Mouse (Mus musculus) embryonic stem cell, embryonic (primary cell): ENCODE measurements around the gene Pik3r6.

Experiments used
- CTCF ChIA-PET, 4 experiments: fragments of 300-600 bp in 2 of 4; fragments of 350-600 bp in 2 of 4; sonication (Branson Sonifier 250); formaldehyde crosslinking; loops; one replicate each; lab custom pipeline; 2022; ENCODE audit warnings: inconsistent platforms in 2 of 4; lab: Charles Lee
- POLR2A ChIA-PET, 4 experiments: fragments of 300-600 bp in 2 of 4; fragments of 350-600 bp in 2 of 4; sonication (Branson Sonifier 250); formaldehyde crosslinking; loops; one replicate each; lab custom pipeline; 2022; ENCODE audit warnings: antibody characterized with exemption in 4 of 4, inconsistent platforms in 1 of 4; lab: Charles Lee

Gene Pik3r6

DNA sequence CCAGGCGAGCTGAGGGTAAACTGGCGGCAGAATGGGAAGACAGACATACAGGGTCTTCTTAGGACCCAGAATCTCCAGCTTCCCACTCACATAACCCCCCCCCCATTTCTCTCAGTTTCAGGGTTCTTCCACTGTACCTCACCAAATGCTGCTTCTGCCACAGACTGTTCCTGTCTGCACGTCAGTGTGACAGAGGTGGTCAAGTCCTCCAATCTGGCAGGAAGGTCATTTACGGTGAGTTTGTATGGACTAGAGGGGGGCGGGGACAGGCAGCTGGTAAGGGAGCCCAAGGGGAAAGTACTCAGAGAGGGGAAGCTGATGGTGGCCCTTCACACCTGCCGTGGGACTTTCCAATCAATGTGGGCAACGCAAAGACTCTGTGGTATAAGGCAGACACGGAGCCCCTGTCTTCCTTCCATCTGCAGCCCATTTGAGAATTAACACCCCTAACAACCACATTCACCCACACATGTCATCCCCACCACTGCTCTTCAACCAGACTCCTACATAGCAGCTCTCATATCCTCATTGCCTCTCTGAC lies 42.9 kb downstream of the Pik3r6 start:
- CTCF ChIA-PET: interaction anchor here (0.7 to 4.4 kb wide), 8 partner anchors 10 to 563 kb away, joined by 3 to 35 read pairs (median 4); no protein-coding TSS in a partner anchor

DNA sequence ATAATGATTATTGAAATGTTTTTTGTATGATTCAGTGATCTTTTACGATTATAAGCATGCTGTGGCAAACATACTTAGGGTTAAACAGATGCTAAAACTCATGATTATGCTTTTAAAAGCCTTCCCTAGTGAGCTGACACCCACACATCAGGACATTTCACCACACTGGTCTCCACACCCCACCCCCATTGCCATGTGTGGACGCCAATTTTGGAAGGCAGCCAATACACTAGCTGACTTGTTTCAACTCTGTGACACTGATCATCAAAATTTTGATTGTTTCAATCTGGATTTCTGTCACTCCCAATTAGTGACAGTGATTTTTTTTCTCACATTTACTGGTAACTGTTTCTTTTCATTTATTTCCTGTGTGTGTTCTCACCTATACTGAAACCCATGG lies 44.7 kb downstream of the Pik3r6 start:
- ChIA-PET CTCF (interaction anchor here in 1 of 4 experiments (1.5 to 3.8 kb wide), 2 partner anchors 10 to 15 kb away, joined by 3 to 31 read pairs; no protein-coding TSS in a partner anchor), POLR2A (interaction anchor here in 1 of 4 experiments (1.2 kb wide), 1 partner anchor 14 kb away, joined by 3 read pairs; no protein-coding TSS in a partner anchor)

More for the DNA sequence above, 42.9 kb downstream of the Pik3r6 start:
- POLR2A ChIA-PET: interaction anchor here in 1 of 4 experiments (1.0 to 1.3 kb wide), 2 partner anchors 9 to 15 kb away, joined by 3 to 5 read pairs; no protein-coding TSS in a partner anchor

DNA sequence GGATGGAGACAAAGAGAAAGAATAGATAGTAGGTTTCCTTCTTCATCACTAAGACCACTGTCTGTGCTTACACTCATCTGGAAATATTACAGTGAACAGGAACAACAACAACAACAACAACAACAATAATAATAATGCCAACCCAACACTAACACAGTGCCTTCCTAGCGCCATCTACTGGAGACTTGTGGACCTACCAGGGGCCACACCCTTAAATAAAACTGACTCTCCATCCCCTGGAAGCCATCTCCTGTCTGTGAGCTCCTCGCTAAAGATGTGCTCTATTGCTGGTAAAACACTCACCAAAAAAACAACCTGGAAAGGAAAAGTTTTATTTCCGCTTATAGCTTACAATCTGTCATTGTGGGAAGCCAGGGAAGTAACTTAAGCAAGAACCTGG lies 46.8 kb downstream of the Pik3r6 start:
- CTCF ChIA-PET: interaction anchor here (0.6 to 3.8 kb wide), 22 partner anchors 9 to 936 kb away, joined by 3 to 31 read pairs (median 4); partner anchors contain the start of gene Pik3r5 (in 1 of the 4)

DNA sequence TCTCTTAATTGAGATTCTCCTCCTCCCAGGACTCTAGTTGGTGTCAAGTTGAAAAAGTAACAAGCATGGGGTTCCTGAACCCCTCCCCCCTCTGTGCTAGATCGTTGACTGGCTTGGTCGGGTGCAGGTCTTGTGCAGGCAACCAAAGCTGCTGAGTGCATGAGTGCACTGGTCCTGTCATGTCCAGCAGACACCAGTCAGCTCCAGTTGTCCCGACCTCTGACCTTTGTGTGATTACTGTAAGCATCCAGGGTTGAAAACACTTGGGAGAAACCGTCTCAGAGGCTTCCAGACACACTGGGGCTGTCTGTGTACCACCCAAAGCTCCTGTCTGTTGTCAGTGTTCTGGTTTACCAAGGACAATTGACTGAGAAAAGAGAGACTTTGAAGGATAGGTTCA lies 47.5 kb downstream of the Pik3r6 start:
- CTCF ChIA-PET: interaction anchor here (0.6 to 3.8 kb wide), 10 partner anchors 14 to 196 kb away, joined by 3 to 31 read pairs (median 4); no protein-coding TSS in a partner anchor
- POLR2A ChIA-PET: interaction anchor here in 2 of 4 experiments (1.4 to 2.8 kb wide), 4 partner anchors 18 to 302 kb away, joined by 3 to 13 read pairs (median 4); partner anchors contain the start of gene Myh10 (in 1 of the 2)

More for the DNA sequence above, 46.8 kb downstream of the Pik3r6 start:
- POLR2A ChIA-PET: interaction anchor here in 2 of 4 experiments (1.4 to 2.8 kb wide), 3 partner anchors 18 to 142 kb away, joined by 4 to 13 read pairs (median 5); partner anchors contain the start of gene Myh10 (in 1 of the 2)

DNA sequence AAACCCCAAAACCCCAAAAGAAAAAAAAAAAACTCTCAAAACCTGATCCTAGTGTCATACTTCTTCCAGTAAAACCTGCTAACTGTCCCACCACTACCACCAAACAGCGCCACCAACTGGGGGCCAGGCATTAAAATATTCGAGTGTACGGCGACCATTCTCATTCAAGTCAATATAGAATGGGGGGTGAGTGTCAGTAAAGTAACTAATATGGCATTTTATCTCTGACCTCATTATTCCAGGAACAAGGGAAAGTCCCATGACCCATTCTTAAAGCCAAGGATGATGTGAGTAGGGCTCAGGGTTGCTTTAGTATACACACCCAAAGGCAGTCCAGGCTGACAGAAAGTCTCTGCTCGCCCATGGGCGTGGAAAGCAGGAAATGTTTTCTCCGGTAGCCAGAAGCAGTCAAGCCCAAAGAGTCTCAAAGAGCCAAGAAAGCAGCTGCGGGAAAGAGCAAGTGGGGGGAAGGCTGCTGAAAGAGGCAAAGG lies 51.2 kb downstream of the Pik3r6 start:
- CTCF ChIA-PET: interaction anchor here (0.7 to 1.7 kb wide), 14 partner anchors 11 to 699 kb away, joined by 3 to 10 read pairs (median 4); partner anchors contain the start of genes Myh10 (in 1 of the 4) and Pik3r5 (in 1 of the 4)
- POLR2A ChIA-PET: interaction anchor here in 3 of 4 experiments (0.6 to 1.4 kb wide), 4 partner anchors 21 to 416 kb away, joined by 3 to 5 read pairs (median 3); no protein-coding TSS in a partner anchor

DNA sequence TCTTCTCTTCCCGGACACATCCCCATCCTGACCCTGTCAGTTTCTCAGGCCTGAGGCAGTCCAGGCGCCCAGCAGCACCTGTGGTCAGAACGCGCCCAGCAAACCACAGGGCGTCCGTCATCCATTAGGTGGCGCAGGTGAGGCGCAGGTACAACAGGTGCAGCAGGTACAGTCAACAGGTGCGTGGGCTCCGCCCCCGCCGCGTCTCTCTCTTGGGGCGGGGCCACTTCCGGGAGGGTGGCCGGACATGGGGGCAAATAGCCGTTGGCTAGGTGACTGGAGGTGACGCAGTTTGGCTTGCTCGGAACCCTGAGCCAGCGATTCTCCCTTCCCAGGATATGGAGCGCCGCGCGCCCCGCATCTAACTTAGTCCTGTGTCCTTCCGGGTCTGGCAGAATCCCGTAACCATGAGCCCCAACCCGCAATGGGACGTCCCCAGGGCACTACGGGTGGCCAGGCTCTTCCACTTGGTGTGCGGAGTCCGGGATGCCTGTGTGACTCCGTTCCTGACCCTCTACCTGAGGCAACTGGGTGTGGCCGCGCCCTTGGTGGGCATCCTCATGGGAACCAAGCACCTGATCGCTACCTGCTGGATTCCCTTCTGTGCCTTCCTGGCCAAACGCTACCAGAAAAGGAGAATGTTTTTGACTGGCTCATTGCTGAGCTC lies 53.2 kb downstream of the Pik3r6 start, which contains the start of gene Mfsd6l:
TSS of gene Mfsd6l (plus strand) at position 269 of the 667 bp plus-strand sequence.
- ChIA-PET CTCF (interaction anchor here (0.6 to 1.9 kb wide), 6 partner anchors 10 to 161 kb away, joined by 3 to 8 read pairs (median 4); no protein-coding TSS in a partner anchor), POLR2A (interaction anchor here in 2 of 4 experiments (1.4 to 1.7 kb wide), 2 partner anchors 24 kb away, joined by 3 to 7 read pairs; no protein-coding TSS in a partner anchor)

DNA sequence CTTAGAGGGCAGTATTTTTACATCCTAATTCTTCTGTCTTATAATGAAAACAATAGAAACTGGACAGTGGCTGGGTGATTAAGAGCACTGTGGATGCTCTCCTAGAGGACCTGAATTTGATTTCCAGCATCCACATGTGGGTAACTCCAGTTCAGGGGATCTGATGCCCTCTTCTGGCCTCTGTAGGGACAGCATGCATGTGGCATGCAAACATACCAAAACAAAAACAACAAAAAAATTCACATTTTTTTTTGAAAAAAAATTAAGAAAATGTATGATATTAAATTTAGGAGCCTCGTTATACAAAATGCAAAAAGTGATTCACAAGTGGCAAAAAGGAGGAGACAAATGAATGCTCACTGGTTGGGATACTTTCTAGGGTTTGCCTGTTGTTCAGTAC lies 56.7 kb downstream of the Pik3r6 start:
- POLR2A ChIA-PET: no interaction called here
- CTCF ChIA-PET: interaction anchor here (0.5 to 1.3 kb wide), 8 partner anchors 9 to 421 kb away, joined by 3 to 6 read pairs (median 5); no protein-coding TSS in a partner anchor

DNA sequence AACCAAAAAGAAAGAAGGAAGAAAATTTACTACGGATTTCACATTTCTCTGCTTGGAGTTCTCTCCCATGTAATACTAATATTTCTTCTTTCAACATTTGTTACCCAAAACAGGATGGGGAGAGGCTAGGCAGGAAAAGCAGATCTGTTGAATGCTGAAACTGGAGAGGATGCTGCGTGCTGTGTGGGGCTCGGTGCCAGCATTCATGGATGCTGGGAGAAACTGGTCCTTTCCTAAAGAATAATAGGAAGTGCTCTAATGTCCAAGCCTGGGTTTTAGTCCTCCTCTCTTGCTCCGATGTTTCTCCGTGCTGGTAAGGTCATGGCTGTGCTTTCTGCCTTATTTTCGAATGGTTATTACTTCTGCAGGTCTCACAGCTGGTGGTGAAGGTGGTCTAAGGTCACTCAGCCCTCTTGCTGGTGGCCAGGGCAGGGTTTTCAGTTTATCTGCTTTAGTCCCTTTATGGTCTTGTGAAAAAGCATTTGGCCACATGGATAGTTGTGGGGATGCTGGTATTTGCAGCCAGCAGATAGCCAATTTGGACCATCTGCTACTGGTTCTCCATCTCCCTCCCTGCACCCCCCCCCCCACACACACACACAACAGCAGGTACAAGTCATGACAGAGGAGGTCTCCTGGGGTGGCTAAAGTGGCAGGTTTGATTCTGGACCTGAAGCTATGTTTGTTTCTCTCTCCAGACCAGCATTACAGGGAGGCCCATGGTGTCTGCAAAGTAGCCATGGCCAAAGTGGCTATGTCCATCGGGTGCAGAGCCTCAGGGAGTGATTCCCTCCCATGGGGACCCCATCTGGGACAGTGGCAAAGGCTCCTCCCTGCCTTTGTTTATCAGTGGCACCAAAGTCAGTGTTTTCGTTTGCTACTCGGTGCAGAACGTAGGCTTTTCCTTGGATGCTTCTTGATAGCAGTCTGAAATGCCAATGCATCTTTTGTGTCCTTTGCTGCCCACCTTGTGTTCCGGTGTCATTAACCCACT lies 59.4 kb downstream of the Pik3r6 start:
- CTCF ChIA-PET: interaction anchor here in 2 of 4 experiments (0.5 to 1.0 kb wide), 4 partner anchors 21 to 443 kb away, joined by 4 to 7 read pairs (median 6); no protein-coding TSS in a partner anchor
- POLR2A ChIA-PET: interaction anchor here in 2 of 4 experiments (0.6 to 1.3 kb wide), 2 partner anchors 17 to 23 kb away, joined by 4 read pairs; no protein-coding TSS in a partner anchor

DNA sequence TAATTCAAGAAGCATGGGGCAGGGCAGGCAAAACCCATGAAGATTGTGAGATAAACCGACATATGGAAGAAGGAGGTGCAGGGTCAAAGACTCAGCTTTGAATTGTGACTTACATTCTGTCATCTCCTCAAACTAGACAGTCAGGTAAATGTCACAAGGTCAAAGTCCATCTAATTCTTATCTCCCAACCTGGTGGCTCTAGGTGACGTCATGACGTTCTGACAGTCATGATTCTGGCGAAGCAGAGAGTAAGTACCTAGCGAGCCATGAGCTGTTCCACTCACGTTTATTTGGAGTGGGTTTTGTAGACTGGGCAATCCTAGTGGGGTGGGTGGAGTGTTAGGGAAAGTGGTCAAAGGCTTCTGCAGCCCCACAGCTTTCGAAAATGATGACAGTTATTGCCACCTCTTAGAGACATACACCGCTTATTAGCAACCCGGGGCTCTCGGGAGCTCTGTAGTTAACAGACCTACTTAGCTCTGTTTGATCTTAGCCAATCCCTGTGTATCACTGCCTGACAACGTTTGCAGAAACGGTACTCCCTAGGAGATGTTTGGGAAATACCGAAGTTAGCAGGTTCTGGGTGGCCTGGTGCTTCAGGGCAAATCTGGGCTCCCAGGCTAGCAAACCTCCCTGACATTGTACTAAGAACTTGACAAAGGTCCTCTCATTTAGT lies 61.7 kb downstream of the Pik3r6 start:
- CTCF ChIA-PET: interaction anchor here in 2 of 4 experiments (0.5 to 2.7 kb wide), 3 partner anchors 15 to 158 kb away, joined by 3 to 7 read pairs (median 5); no protein-coding TSS in a partner anchor
- POLR2A ChIA-PET: interaction anchor here in 2 of 4 experiments (0.6 to 1.1 kb wide), 2 partner anchors 14 to 427 kb away, joined by 3 to 5 read pairs; no protein-coding TSS in a partner anchor

DNA sequence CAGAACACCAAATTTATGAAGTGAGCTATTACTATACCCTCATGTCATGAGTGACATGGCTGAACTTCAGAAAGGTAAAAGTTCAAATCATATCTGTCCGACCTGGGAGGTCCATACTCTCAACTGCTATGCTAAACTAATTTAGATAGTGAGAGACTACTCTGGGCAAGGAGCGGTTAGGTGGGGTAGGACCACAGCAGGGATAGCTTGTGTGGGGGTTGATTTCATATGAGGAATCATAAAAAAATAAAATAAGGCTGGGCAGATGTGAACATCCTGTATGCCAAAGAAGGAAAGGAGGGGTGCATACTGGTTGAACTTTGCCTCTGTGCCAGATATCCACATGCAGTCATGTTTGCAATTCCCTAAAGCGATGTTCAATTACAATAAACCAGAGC lies 62.2 kb downstream of the Pik3r6 start:
- POLR2A ChIA-PET: interaction anchor here in 2 of 4 experiments (0.6 to 1.3 kb wide), 3 partner anchors 13 to 426 kb away, joined by 3 to 6 read pairs (median 5); no protein-coding TSS in a partner anchor

DNA sequence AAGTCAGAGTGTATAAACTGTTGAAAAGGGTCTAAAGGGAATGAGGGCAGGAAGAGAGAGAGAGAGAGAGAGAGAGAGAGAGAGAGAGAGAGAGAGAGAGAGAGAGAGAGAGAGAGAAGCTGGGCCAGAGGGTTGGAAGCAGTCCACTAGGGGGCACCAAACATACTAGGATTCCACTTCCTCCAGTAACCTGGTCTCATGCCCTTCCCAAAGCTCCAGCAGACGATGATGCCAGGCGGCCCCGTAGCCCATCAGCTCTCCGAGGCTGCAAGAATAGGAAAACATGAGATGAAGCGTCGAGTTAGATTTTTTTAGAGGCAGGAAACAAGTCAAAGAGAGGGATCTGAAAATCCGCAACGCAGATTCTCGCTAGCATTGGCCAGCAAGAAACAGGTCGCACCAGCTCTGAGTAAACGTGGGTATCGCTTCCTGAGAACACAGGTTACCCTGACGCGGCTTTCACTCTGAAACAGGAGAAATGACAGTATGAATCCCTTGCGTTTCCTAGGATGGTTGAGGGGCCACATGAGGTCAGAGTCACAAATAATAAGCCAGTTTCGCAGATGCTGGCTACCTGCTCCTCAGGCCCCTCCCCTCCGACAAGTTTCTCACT lies 63.7 kb downstream of the Pik3r6 start:
- CTCF ChIA-PET: interaction anchor here (0.6 to 3.2 kb wide), 77 partner anchors 9 to 1078 kb away, joined by 3 to 12 read pairs (median 4); partner anchors contain the start of genes Ccdc42 (in 1 of the 4), Myh10 (in 1 of the 4) and Pik3r5 (in 1 of the 4)

More for the DNA sequence above, 62.2 kb downstream of the Pik3r6 start:
- CTCF ChIA-PET: interaction anchor here in 3 of 4 experiments (0.5 to 3.2 kb wide), 5 partner anchors 15 to 80 kb away, joined by 3 to 11 read pairs (median 5); no protein-coding TSS in a partner anchor

DNA sequence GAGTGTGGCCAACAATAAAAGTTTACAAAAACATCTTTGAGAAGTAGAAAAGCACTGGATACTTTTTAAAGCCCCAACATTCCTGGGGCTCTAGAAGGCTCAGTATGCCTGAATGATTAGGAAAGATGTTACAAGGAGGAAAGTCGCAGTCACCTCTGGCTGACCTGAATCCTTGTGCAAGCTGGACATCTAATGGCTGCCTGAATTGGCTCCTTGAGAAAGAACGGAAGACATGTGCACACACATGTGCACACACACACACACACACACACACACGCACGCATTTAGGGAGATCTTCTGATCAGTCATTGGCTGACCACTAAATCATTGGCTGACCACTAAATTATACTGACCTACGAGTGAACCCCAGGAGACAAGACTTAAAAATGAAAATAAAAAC lies 68.0 kb downstream of the Pik3r6 start:
- CTCF ChIA-PET: interaction anchor here in 3 of 4 experiments (0.6 to 1.0 kb wide), 3 partner anchors 19 to 181 kb away, joined by 3 to 4 read pairs (median 3); no protein-coding TSS in a partner anchor
- POLR2A ChIA-PET: interaction anchor here in 1 of 4 experiments (0.6 kb wide), 1 partner anchor 41 kb away, joined by 3 read pairs; no protein-coding TSS in a partner anchor

More for the DNA sequence above, 63.7 kb downstream of the Pik3r6 start:
- POLR2A ChIA-PET: interaction anchor here in 3 of 4 experiments (0.6 to 1.3 kb wide), 5 partner anchors 34 to 336 kb away, joined by 3 to 8 read pairs (median 6); partner anchors contain the start of gene Myh10 (in 1 of the 3)

DNA sequence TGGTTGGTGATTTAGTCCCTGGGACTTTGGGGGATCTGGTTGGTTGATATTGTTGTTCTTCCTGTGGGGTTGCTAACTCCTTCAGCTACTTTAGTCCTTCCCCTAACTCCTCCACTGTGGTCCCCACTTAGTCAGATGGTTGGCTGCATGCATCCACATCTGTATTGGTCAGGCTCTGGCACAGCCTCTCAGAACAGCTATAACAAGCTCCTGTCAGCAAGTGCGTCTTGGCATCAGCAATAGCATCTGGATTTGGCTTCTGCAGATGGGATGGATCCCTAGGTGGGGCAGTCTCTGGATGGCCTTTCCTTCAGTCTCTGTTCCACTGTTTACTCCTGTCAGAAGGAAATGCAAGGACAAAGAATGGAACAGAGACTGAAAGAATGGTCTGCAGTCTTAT lies 74.3 kb downstream of the Pik3r6 start:
- POLR2A ChIA-PET: no interaction called here
- CTCF ChIA-PET: interaction anchor here in 1 of 4 experiments (0.5 kb wide), 1 partner anchor 300 kb away, joined by 3 read pairs; no protein-coding TSS in a partner anchor

DNA sequence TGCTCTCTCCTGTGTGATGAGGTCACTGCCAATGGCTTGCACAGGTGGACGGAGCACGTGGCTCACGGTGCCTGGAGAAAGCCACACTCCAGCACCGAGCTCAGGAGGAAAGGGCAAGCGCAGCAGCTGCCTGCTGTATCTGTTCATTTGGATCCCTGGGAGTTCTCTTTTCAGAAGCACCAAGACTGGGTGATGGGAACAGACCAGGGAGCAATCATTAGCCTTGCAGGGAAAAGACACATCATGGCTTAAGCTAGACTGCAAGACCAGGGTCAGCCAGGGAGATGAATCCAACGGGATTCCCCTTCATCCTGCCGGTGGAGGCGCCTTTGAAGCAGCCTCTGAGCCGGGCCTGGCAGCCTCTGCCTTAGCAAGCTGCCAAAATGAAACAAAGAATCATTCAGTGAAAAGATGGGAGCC lies 76.7 kb downstream of the Pik3r6 start:
- ChIA-PET POLR2A (interaction anchor here in 3 of 4 experiments (0.6 to 1.5 kb wide), 5 partner anchors 9 to 744 kb away, joined by 3 to 5 read pairs (median 4); partner anchors contain the start of genes Cntrob (in 1 of the 3) and Trappc1 (in 1 of the 3)), CTCF (interaction anchor here in 3 of 4 experiments (0.6 to 2.1 kb wide), 7 partner anchors 10 to 258 kb away, joined by 3 to 7 read pairs (median 4); no protein-coding TSS in a partner anchor)

DNA sequence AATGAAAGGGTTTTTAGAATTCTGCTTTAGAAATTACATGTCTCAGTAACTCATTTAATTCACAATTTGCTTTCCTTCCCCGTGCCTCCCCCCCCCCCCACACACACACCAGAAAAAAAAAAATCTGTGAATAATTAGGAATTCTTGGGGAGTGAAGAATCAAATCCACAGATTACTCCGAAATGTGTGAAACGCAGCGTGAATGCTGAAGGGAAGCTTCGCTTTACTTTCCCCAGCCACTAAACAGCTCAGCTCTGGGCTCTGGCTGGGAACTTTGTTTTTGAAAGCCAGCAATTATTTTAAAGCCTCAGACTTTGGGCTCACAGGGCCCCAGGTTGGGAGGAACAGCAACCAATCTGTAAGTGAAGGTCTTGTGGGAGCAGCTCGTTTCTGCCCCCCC lies 77.7 kb downstream of the Pik3r6 start:
- CTCF ChIA-PET: interaction anchor here (0.6 to 2.1 kb wide), 10 partner anchors 9 to 322 kb away, joined by 3 to 9 read pairs (median 4); no protein-coding TSS in a partner anchor
- POLR2A ChIA-PET: interaction anchor here in 1 of 4 experiments (0.7 to 1.5 kb wide), 4 partner anchors 11 to 64 kb away, joined by 3 to 5 read pairs (median 3); no protein-coding TSS in a partner anchor
